Mouse (Mus musculus): ENCODE measurements around the gene Pdia3. TPM values are rescaled to one million over a fixed set of nuclear protein-coding genes. Genes with fewer than 3 reads are reported as not detected.
A peak's percentile ranks its signal among the peaks of the same experiment; 100 is the strongest.
"Not testable (repeated sequence)": the region's sequence is repeated elsewhere in the genome, so short reads cannot be mapped to it uniquely, and the experiment has no call there.

The Pdia3 gene
- polyA plus RNA-seq, 1 experiment, result 223 TPM

DNA sequence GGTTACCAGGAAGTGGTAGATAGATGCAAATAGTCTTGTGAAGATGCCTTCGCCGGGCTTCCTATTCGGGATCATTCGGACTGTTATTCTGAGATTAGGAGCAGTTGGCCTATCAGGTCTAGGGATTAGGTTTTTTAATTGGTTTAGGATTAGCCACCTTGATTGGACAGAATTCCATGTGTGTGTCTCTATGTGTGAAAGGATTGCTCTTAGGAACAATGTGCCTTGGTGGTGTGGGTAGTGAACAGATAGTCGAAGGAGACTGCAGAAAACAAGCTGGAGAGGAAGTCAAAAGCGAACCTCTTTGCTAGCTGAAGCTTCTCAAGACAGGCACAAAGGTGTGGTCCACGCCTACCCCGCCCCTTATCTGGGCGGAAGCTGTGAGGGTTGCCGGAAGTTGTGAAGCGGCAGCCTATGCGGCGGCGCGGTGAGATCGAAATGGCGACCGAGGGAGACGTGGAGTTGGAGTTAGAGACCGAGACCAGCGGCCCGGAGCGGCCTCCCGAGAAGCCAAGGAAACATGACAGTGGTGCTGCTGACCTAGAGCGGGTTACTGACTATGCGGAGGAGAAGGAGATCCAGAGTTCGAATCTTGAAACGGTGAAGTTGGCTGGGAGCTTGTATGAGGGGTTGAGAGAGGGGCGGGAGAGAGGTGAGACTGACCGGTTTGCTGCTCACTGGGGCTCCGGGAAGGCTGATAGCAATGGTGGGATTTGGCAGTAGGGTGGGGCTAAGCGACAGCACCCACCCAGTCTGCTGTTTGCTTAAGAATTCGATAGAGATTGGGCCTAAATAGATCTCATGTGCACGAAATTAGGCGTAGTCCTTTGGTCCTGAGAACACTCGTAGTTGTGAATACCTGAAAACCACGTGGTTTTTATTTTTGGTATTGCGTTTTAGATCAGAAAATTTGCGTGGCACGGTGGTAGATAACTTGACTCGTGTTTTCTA lies 43.4 kb downstream of the Pdia3 start, which contains the start of gene Serinc4:
Gene Serinc4, minus strand, starts transcription at position 90 of the 951 bp plus-strand sequence.
- H3K36me3 ChIP-seq (ENCODE audit: control insufficient read depth, insufficient read depth, low read length), result no peaks in the 10 kb centered on the region
- H3K27ac ChIP-seq (ENCODE audit: control insufficient read depth, insufficient read depth, low read depth, low read length), result peak within 1 kb of the TSS; percentile 91
- peak within 1 kb of the TSS; percentile 97 for H3K4me3 ChIP-seq (ENCODE audit: control insufficient read depth, low read depth, low read length)
- TF ChIP-seq CTCF (IDR thresholded peaks at IDR 0.05; ENCODE audit: control insufficient read depth, insufficient read depth, insufficient replicate concordance, low read depth, low read length), result no peak
- TF ChIP-seq POLR2A (IDR thresholded peaks at IDR 0.05; ENCODE audit: control insufficient read depth, low read depth, low read length), result peak; percentile 95
- no peaks in the 10 kb centered on the region for H3K27me3 ChIP-seq (ENCODE audit: control insufficient read depth, insufficient read depth, low read length)
- peaks cover 3% of the 10 kb centered on the region for H3K4me1 ChIP-seq (ENCODE audit: control insufficient read depth, insufficient read depth, low read length)

DNA sequence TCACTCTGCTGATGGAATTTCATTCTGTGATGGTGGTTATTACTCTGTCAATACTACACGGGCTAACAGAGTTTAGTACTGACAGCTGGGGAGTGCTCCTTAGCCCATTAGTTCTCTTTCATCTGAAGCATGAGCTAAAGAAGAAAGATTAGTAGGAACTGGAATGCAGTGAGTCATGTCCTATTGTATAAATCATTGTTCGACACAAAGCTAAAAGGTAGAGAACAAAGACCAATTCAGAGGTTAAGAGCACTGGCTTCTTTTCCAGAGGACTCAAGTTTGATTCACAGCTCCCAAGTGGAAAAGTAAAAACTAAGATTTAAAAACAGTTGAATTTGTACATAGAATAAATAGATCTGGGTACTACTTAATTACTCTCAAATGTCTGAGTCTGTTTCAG lies 46.5 kb downstream of the Pdia3 start:
- TF ChIP-seq CTCF (IDR thresholded peaks at IDR 0.05; ENCODE audit: control insufficient read depth, insufficient read depth, insufficient replicate concordance, low read depth, low read length), result no peak
- TF ChIP-seq POLR2A (IDR thresholded peaks at IDR 0.05; ENCODE audit: control insufficient read depth, low read depth, low read length), result no peak
- H3K27ac ChIP-seq (ENCODE audit: control insufficient read depth, insufficient read depth, low read depth, low read length), result no peak overlapping the region
- no peaks in the 10 kb centered on the region for H3K36me3 ChIP-seq (ENCODE audit: control insufficient read depth, insufficient read depth, low read length)
- H3K27me3 ChIP-seq (ENCODE audit: control insufficient read depth, insufficient read depth, low read length), result no peaks in the 10 kb centered on the region
- peaks cover 3% of the 10 kb centered on the region for H3K4me1 ChIP-seq (ENCODE audit: control insufficient read depth, insufficient read depth, low read length)
- H3K4me3 ChIP-seq (ENCODE audit: control insufficient read depth, low read depth, low read length), result no peak overlapping the region; the same call in 1 of the 2 replicates

DNA sequence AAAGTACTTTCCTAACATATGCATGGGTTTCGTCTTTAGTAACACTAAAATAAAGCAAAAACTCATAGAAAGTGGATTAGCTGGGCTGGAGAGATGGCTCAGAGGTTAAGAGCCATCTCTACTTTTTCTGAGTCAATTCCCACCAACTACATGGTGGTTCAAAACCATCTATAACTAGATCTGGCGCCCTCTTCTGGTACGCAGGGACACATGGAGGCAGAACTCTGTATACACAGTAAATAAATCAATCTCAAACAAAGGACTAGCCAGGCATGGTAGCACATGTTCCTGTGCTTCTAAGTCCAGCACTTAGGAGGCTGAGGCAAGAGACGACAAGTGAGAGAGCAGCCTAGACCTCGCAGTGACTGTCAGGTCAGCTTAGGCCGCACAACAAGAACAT lies 55.4 kb downstream of the Pdia3 start:
- not testable (repeated sequence) for H3K4me1 ChIP-seq (ENCODE audit: control insufficient read depth, insufficient read depth, low read length); H3K27ac ChIP-seq (ENCODE audit: control insufficient read depth, insufficient read depth, low read depth, low read length); H3K4me3 ChIP-seq (ENCODE audit: control insufficient read depth, low read depth, low read length); H3K27me3 ChIP-seq (ENCODE audit: control insufficient read depth, insufficient read depth, low read length); H3K36me3 ChIP-seq (ENCODE audit: control insufficient read depth, insufficient read depth, low read length)

DNA sequence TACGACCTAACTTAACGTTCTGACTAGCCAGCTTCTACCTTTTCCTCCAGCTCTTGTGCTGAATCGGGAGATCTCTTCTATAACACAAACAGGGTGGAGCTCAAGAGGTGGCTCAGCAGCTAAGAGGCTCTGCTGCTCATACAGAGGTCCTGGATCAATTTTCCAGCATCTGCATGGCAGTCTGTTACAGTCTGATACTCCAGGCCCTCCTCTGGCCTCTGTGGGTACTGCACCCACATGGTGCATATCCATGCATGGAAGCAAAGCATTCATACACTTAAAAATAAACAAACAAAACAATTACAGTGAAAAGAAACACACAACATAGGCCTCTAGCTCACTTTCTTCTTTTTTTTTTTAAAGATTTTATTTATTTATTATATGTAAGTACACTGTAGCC lies 59.2 kb downstream of the Pdia3 start:
- not testable (repeated sequence) for H3K4me1 ChIP-seq (ENCODE audit: control insufficient read depth, insufficient read depth, low read length); H3K36me3 ChIP-seq (ENCODE audit: control insufficient read depth, insufficient read depth, low read length); H3K4me3 ChIP-seq (ENCODE audit: control insufficient read depth, low read depth, low read length); H3K27me3 ChIP-seq (ENCODE audit: control insufficient read depth, insufficient read depth, low read length); H3K27ac ChIP-seq (ENCODE audit: control insufficient read depth, insufficient read depth, low read depth, low read length)

DNA sequence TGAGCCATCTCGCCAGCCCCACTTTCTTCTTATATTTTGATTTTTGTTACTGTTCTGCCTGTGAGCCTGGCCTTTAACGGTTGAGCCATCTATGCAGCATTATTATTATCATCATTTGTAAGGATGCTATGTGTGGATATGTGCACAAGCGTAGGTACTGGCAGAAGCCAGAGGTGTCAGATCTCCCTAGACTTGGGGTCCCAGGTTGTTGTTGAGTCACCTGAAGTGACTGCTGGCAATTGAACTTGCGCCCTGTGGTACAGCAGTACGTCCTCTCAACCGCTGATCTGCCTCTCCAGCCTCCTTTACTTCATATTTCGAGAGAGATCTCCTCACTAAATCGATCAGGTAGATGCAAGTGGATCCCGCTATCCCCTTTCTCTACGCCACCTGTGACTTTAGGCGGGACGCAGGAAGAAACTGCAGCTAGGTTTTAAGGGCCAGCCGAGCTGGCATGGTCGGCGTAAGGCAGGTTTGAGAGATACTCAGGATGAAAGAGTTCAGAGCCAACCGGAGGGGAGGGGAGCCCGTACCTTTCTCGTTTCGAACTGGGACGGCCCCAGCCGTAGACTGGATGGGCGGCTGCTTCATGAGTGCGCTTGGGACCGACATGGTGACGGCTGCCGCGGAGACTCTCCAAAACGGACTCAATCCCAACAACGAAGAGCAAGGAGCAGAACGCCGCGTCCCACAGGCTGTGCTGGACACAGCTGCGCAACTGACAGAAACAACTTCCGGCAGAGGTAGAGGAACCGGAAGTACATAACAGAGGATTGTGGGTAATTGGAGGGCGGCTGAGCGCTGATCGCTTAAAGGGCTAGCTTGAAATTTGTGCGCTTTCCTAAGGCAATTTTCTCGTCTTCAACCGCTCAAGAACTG lies 60.0 kb downstream of the Pdia3 start, which contains the start of gene Mfap1b:
Gene Mfap1b, minus strand, starts transcription at position 767 of the 879 bp plus-strand sequence.
- Histone ChIP-seq H3K27ac (ENCODE audit: control insufficient read depth, insufficient read depth, low read depth, low read length) (peak within 1 kb of the TSS; percentile 93), H3K4me3 (ENCODE audit: control insufficient read depth, low read depth, low read length) (peak within 1 kb of the TSS; percentile 96)
- H3K27me3 ChIP-seq (ENCODE audit: control insufficient read depth, insufficient read depth, low read length); H3K4me1 ChIP-seq (ENCODE audit: control insufficient read depth, insufficient read depth, low read length); H3K36me3 ChIP-seq (ENCODE audit: control insufficient read depth, insufficient read depth, low read length): not testable (repeated sequence)
- TF ChIP-seq POLR2A (IDR thresholded peaks at IDR 0.05; ENCODE audit: control insufficient read depth, low read depth, low read length), result peak; percentile 97

DNA sequence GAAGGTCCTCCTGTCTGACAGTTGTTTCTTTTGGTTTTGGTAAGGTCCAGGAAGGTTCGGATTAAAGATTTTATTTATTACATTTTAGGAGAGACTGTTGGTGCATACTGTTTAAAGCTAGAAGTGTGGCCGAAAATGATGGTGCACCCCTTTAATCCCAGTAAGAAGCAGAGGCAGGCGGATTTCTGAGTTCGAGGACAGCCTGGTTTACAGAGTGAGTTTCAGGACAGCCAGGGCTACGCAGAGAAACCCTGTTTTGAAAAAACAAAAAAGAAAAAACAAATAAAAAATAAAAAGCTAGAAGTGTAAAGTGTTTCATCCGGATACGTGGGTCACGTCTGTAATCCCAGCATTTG lies 60.6 kb downstream of the Pdia3 start:
- peak overlapping the region; percentile 96 for H3K4me3 ChIP-seq (ENCODE audit: control insufficient read depth, low read depth, low read length)
- no peaks in the 10 kb centered on the region for H3K27me3 ChIP-seq (ENCODE audit: control insufficient read depth, insufficient read depth, low read length)
- TF ChIP-seq CTCF (IDR thresholded peaks at IDR 0.05; ENCODE audit: control insufficient read depth, insufficient read depth, insufficient replicate concordance, low read depth, low read length) (no peak), POLR2A (IDR thresholded peaks at IDR 0.05; ENCODE audit: control insufficient read depth, low read depth, low read length) (no peak)
- H3K27ac ChIP-seq (ENCODE audit: control insufficient read depth, insufficient read depth, low read depth, low read length), result peak overlapping the region; percentile 93
- H3K4me1 ChIP-seq (ENCODE audit: control insufficient read depth, insufficient read depth, low read length), result no peaks in the 10 kb centered on the region
- no peaks in the 10 kb centered on the region for H3K36me3 ChIP-seq (ENCODE audit: control insufficient read depth, insufficient read depth, low read length)

DNA sequence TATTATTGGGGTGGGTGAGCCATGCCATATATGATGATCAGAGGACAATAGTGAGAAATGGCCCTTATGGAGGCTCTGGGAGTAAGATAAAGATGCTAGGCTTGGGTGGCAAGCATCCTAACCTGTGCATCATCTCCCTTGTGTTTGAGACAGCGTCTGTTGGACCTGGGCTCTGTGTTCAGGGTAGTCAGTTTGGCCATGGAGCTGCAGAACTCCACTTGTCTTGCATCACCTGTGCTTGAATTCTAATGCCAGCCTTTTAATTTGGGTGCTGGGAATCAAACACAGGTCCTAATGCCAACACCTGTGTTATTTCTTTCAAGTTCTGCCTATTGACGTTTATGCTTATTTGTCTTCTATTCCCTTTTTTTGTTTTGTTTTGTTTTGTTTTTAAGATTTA lies 61.7 kb downstream of the Pdia3 start:
- H3K4me3 ChIP-seq (ENCODE audit: control insufficient read depth, low read depth, low read length); H3K27ac ChIP-seq (ENCODE audit: control insufficient read depth, insufficient read depth, low read depth, low read length); H3K36me3 ChIP-seq (ENCODE audit: control insufficient read depth, insufficient read depth, low read length); H3K4me1 ChIP-seq (ENCODE audit: control insufficient read depth, insufficient read depth, low read length); H3K27me3 ChIP-seq (ENCODE audit: control insufficient read depth, insufficient read depth, low read length): not testable (repeated sequence)
